Mouse (Mus musculus) limb, embryonic 14.5 days (tissue): Measurements from ENCODE around the gene Zbtb17. TPM values are rescaled to one million over a fixed set of nuclear protein-coding genes. Genes with fewer than 3 reads are reported as not detected.

Experiments used
- ATAC-seq: fragments of 200-750 bp; cut with Nextera tagmentation; 2 replicates; pipeline ENCODE4 v1.8.0; 2017; ENCODE audit warnings: low read depth, moderate number of reproducible peaks, moderate TSS enrichment; ENCODE audit not compliant: low FRiP score
- DNase-seq: peaks from one replicate; pipeline ENCODE4 v3.0.0-alpha.2; 2015; ENCODE audit warnings: low spot score
- H3K27ac ChIP-seq: fragments of 300-500 bp; sonication (generic); replicated peaks from 2 replicates; pipeline ENCODE4 v1.5.1; 2014; ENCODE audit warnings: low read depth, mild to moderate bottlenecking, low read length, moderate library complexity, mixed read lengths
- H3K27me3 ChIP-seq: fragments of 300-500 bp; sonication (generic); 2 replicates; pipeline ENCODE4 v1.6.1; 2014; ENCODE audit warnings: low read length, mixed read lengths; ENCODE audit not compliant: control insufficient read depth, insufficient read depth
- H3K36me3 ChIP-seq: fragments of 300-500 bp; sonication (generic); 2 replicates; pipeline ENCODE4 v1.6.1; 2014; ENCODE audit warnings: mild to moderate bottlenecking, low read length, moderate library complexity, mixed read lengths; ENCODE audit not compliant: control insufficient read depth, insufficient read depth
- H3K4me1 ChIP-seq: fragments of 300-500 bp; sonication (generic); 2 replicates; pipeline ENCODE4 v1.6.1; 2014; ENCODE audit warnings: antibody characterized with exemption, low read length, mixed read lengths; ENCODE audit not compliant: control insufficient read depth, insufficient read depth
- H3K4me2 ChIP-seq: fragments of 300-500 bp; sonication (generic); replicated peaks from 2 replicates; pipeline ENCODE4 v1.6.1; 2014; ENCODE audit warnings: low read depth, mild to moderate bottlenecking, low read length, moderate library complexity; ENCODE audit not compliant: severe bottlenecking
- H3K4me3 ChIP-seq: fragments of 300-500 bp; sonication (generic); replicated peaks from 2 replicates; pipeline ENCODE4 v1.5.1; 2014; ENCODE audit warnings: low read length
- H3K9ac ChIP-seq: fragments of 300-500 bp; sonication (generic); 2 replicates; pipeline ENCODE4 v1.6.1; 2014; ENCODE audit warnings: mild to moderate bottlenecking, low read depth, low read length, moderate library complexity; ENCODE audit not compliant: severe bottlenecking
- H3K9me3 ChIP-seq: fragments of 300-500 bp; sonication (generic); 2 replicates; pipeline ENCODE4 v1.6.1; 2016; ENCODE audit warnings: low read length; ENCODE audit not compliant: control insufficient read depth
- POLR2A ChIP-seq: fragments of 200-500 bp; IDR thresholded peaks from 2 replicates; pipeline ENCODE4 v1.8.0; 2012; ENCODE audit warnings: inconsistent platforms, mild to moderate bottlenecking, moderate library complexity, borderline replicate concordance; ENCODE audit not compliant: insufficient read depth, insufficient read length; ENCODE audit errors: extremely low read depth
- WGBS: fragments of 180-500 bp; shearing (Covaris S2); extraction: QIAGEN DNeasy Blood & Tissue Kit; methylation state at CpG from one replicate; pipeline ENCODE4 v1.1.7; 2014; 5-methylcytosine and 5-hydroxymethylcytosine counted together
- polyA plus RNA-seq, 2 experiments: library from polyadenylated mRNA; depleted of rRNA in 1 of 2; stranded (reverse) in 1 of 2; unstranded in 1 of 2; fragments of >200 nt; fragmentation: Nextera tagmentation in 1 of 2; extraction: Ambion mirVana in 1 of 2; gene quantifications; 2 replicates each; pipeline versions ENCODE4 v1.2.1 to v1.2.3; 2012 to 2014

Gene Zbtb17
- polyA plus RNA-seq, 2 experiments = 29.0 to 48.5 TPM

GRCm38 (mm10) chr4:141455526-141455925 lies 11.1 kb downstream of the Zbtb17 start:
- H3K27ac ChIP-seq = no peak overlapping the region
- no peak overlapping the region for H3K4me3 ChIP-seq
- H3K27me3 ChIP-seq = no peaks in the 10 kb centered on the region
- TF ChIP-seq POLR2A = no peak
- DNase-seq = no peak
- H3K9me3 ChIP-seq = no peaks in the 10 kb centered on the region
- WGBS = 79% methylated on average over 4 of the region's 4 CpGs
- ATAC-seq = no peak
- 0 out of 2 replicates have a peak, but pooled peaks cover 4% of the 10 kb centered on the region for H3K4me1 ChIP-seq
- no peak overlapping the region for H3K4me2 ChIP-seq
- H3K36me3 ChIP-seq = peaks cover 35% of the 10 kb centered on the region
- no peak overlapping the region for H3K9ac ChIP-seq

GRCm38 (mm10) chr4:141456193-141456938 lies 11.9 kb downstream of the Zbtb17 start:
- DNase-seq (no peak), ATAC-seq (no peak)
- no peak for TF ChIP-seq POLR2A
- Histone ChIP-seq H3K4me2 (no peak overlapping the region), H3K36me3 (peaks cover 38% of the 10 kb centered on the region), H3K27me3 (no peaks in the 10 kb centered on the region), H3K4me3 (no peak overlapping the region), H3K9ac (no peak overlapping the region), H3K4me1 (0 out of 2 replicates have a peak, but pooled peaks cover 4% of the 10 kb centered on the region), H3K9me3 (no peaks in the 10 kb centered on the region), H3K27ac (no peak overlapping the region)
- WGBS = 95% methylated on average over 14 of the region's 14 CpGs

- WGBS = 9% methylated on average over 7 of the region's 7 CpGs
- Histone ChIP-seq H3K27ac (0 out of 2 replicates have a peak overlapping the region, but pooled peaks have one; percentile 21), H3K36me3 (peaks cover 39% of the 10 kb centered on the region), H3K4me2 (no peak overlapping the region), H3K4me3 (no peak overlapping the region), H3K27me3 (no peaks in the 10 kb centered on the region), H3K9me3 (no peaks in the 10 kb centered on the region), H3K9ac (0 out of 2 replicates have a peak overlapping the region, but pooled peaks have one; percentile 13), H3K4me1 (0 out of 2 replicates have a peak, but pooled peaks cover 4% of the 10 kb centered on the region)
- TF ChIP-seq POLR2A = no peak
- DNase-seq = no peak
- peak; percentile 45; the same call in 1 of the 2 replicates for ATAC-seq
Observed at GRCm38 (mm10) chr4:141458236-141458635, 13.8 kb downstream of the Zbtb17 start.

GRCm38 (mm10) chr4:141458888-141459287 lies 14.4 kb downstream of the Zbtb17 start:
- ATAC-seq = no peak
- Histone ChIP-seq H3K4me3 (no peak overlapping the region), H3K9me3 (no peaks in the 10 kb centered on the region), H3K36me3 (peaks cover 43% of the 10 kb centered on the region), H3K27ac (no peak overlapping the region; the same call in 1 of the 2 replicates), H3K4me2 (no peak overlapping the region), H3K4me1 (0 out of 2 replicates have a peak, but pooled peaks cover 4% of the 10 kb centered on the region), H3K9ac (no peak overlapping the region), H3K27me3 (no peaks in the 10 kb centered on the region)
- no peak for DNase-seq
- no peak for TF ChIP-seq POLR2A
- WGBS = 67% methylated on average over 3 of the region's 3 CpGs

GRCm38 (mm10) chr4:141459766-141460165 lies 15.3 kb downstream of the Zbtb17 start:
- H3K27me3 ChIP-seq = no peaks in the 10 kb centered on the region
- DNase-seq = no peak
- ATAC-seq = no peak
- no peaks in the 10 kb centered on the region for H3K9me3 ChIP-seq
- H3K27ac ChIP-seq = no peak overlapping the region
- no peak for TF ChIP-seq POLR2A
- H3K4me3 ChIP-seq = no peak overlapping the region
- 81% methylated on average over 9 of the region's 9 CpGs for WGBS
- H3K9ac ChIP-seq = no peak overlapping the region
- H3K4me2 ChIP-seq = no peak overlapping the region
- peaks cover 52% of the 10 kb centered on the region for H3K36me3 ChIP-seq
- H3K4me1 ChIP-seq = 0 out of 2 replicates have a peak, but pooled peaks cover 4% of the 10 kb centered on the region
